Mouse (Mus musculus) limb, embryonic 12.5 days (tissue): ENCODE results near the gene Mucl3. TPM values are rescaled to one million over a fixed set of nuclear protein-coding genes. Genes with fewer than 3 reads are reported as not detected.

Source experiments
- ATAC-seq: fragments of 200-750 bp; cut with Nextera tagmentation; 2 replicates; pipeline ENCODE4 v1.8.0; 2017; ENCODE audit warnings: low read depth, moderate TSS enrichment; ENCODE audit not compliant: insufficient number of reproducible peaks, insufficient read depth, low FRiP score, low TSS enrichment
- H3K27ac ChIP-seq: fragments of 300-500 bp; sonication (generic); 2 replicates; pipeline ENCODE4 v1.5.1; 2016; ENCODE audit warnings: mild to moderate bottlenecking, moderate library complexity
- H3K27me3 ChIP-seq: fragments of 300-500 bp; sonication (generic); 2 replicates; pipeline ENCODE4 v1.6.1; 2016; ENCODE audit warnings: mild to moderate bottlenecking, moderate library complexity
- H3K36me3 ChIP-seq: fragments of 300-500 bp; sonication (generic); 2 replicates; pipeline ENCODE4 v1.6.1; 2016; ENCODE audit warnings: mild to moderate bottlenecking, moderate library complexity
- H3K4me1 ChIP-seq: fragments of 300-500 bp; sonication (generic); replicated peaks from 2 replicates; pipeline ENCODE4 v1.6.1; 2016
- H3K4me2 ChIP-seq: fragments of 300-500 bp; sonication (generic); 2 replicates; pipeline ENCODE4 v1.6.1; 2016; ENCODE audit warnings: mild to moderate bottlenecking, moderate library complexity
- H3K4me3 ChIP-seq: fragments of 300-500 bp; sonication (generic); replicated peaks from 2 replicates; pipeline ENCODE4 v1.5.1; 2016; ENCODE audit warnings: mild to moderate bottlenecking
- H3K9ac ChIP-seq: fragments of 300-500 bp; sonication (generic); replicated peaks from 2 replicates; pipeline ENCODE4 v1.6.1; 2016; ENCODE audit warnings: mild to moderate bottlenecking, moderate library complexity
- H3K9me3 ChIP-seq: fragments of 300-500 bp; sonication (generic); 2 replicates; pipeline ENCODE4 v1.6.1; 2016; ENCODE audit warnings: mild to moderate bottlenecking, moderate library complexity
- WGBS: fragments of 180-500 bp; shearing (Covaris S2); methylation state at CpG from one replicate; pipeline ENCODE4 v1.1.7; 2016; 5-methylcytosine and 5-hydroxymethylcytosine counted together
- polyA plus RNA-seq: library from polyadenylated mRNA; unstranded; fragments of >200 nt; fragmentation: Nextera tagmentation; extraction: Ambion mirVana; gene quantifications from 2 replicates; pipeline ENCODE4 v1.2.1, GENCODE M21; 2016

Mucl3 gene
- polyA plus RNA-seq, 1 experiment from 2014 or later: 0.08 TPM

DNA sequence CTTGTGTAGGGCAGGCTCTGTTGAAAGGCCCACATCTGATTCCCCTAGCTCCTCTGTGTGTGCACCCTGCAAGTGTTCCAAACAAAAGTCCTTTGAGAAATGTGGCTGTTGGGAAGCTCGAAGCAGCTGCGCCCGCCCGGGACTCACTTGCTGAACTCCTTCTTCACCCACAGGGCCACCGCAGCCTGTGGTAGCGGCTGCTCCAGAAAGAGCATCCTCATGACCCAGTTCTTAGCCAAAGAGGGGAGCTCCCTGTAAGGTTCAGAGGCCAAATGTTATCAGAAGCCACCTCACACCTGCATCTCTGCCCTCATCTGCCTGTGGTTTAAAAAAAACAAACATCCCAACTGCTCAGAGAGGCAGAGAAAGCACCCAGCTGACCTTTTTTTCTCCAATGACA, 28.4 kb upstream of the Mucl3 start:
- H3K4me3 ChIP-seq: no peak overlapping the region
- no peak overlapping the region for H3K9ac ChIP-seq
- no peak overlapping the region for H3K27ac ChIP-seq
- no peaks in the 10 kb centered on the region for H3K27me3 ChIP-seq
- peaks cover 15% of the 10 kb centered on the region for H3K4me1 ChIP-seq
- no peak for ATAC-seq
- H3K4me2 ChIP-seq: no peak overlapping the region
- WGBS: 90% methylated on average over 6 of the region's 6 CpGs
- no peaks in the 10 kb centered on the region for H3K9me3 ChIP-seq
- H3K36me3 ChIP-seq: peaks cover 24% of the 10 kb centered on the region; the same call in 1 of the 2 replicates

GRCm38 (mm10) chr17:35669731-35670130, 26.2 kb upstream of the Mucl3 start:
- Histone ChIP-seq H3K9ac (no peak overlapping the region), H3K4me1 (peaks cover 26% of the 10 kb centered on the region), H3K4me3 (no peak overlapping the region), H3K4me2 (no peak overlapping the region), H3K27ac (no peak overlapping the region), H3K27me3 (no peaks in the 10 kb centered on the region), H3K36me3 (peaks cover 29% of the 10 kb centered on the region), H3K9me3 (no peaks in the 10 kb centered on the region)
- WGBS: 92% methylated on average over 9 of the region's 9 CpGs
- no peak for ATAC-seq

GRCm38 (mm10) chr17:35667334-35668065, 24.0 kb upstream of the Mucl3 start, which contains the start of gene Vars2:
Gene Vars2 (minus strand): TSS chr17:35667592.
- Histone ChIP-seq H3K4me1 (peaks cover 20% of the 10 kb centered on the region), H3K9me3 (no peaks in the 10 kb centered on the region), H3K4me2 (peak within 1 kb of the TSS; percentile 91), H3K27me3 (no peaks in the 10 kb centered on the region), H3K36me3 (peaks cover 49% of the 10 kb centered on the region), H3K27ac (peak within 1 kb of the TSS; percentile 91), H3K4me3 (peak within 1 kb of the TSS; percentile 75), H3K9ac (peak within 1 kb of the TSS; percentile 89)
- WGBS: under 1% methylated on average over 61 of the region's 61 CpGs
- peak; percentile 90 for ATAC-seq

- peak overlapping the region; percentile 75 for H3K4me3 ChIP-seq
- peak overlapping the region; percentile 91 for H3K4me2 ChIP-seq
- H3K4me1 ChIP-seq: peaks cover 18% of the 10 kb centered on the region
- peak; percentile 13; the same call in 1 of the 2 replicates for ATAC-seq
- 7% methylated on average over 13 of the region's 13 CpGs for WGBS
- peak overlapping the region; percentile 89 for H3K9ac ChIP-seq
- H3K27ac ChIP-seq: peak overlapping the region; percentile 91
- no peaks in the 10 kb centered on the region for H3K27me3 ChIP-seq
- H3K36me3 ChIP-seq: peaks cover 51% of the 10 kb centered on the region
- no peaks in the 10 kb centered on the region for H3K9me3 ChIP-seq
Observed at GRCm38 (mm10) chr17:35666851-35667256, 23.4 kb upstream of the Mucl3 start.

DNA sequence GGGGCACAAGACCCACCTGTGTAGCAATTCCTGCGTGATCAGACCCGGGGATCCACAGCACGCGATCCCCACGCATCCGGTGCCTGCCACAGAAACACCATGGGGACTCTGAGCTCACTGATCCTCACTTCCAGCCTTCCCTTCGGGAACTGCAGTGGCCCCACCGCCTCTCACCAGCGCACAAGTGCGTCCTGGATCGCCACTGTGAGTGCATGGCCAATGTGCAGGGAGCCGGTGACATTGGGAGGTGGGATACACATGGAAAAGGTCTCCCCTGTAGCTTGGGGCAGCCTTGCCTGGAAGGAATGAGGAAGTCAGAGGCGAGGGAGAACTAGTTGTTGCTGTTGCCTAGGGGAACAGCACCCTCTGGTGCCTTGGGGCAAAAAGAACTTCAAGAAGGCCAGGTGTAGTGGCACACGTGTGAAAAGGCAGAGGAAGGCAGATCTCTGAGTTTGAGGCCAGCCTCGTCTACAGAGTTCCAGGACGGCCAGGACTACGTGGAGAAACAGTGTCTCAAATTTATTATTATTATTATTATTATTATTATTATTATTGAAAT, 22.5 kb upstream of the Mucl3 start:
- Histone ChIP-seq H3K36me3 (peaks cover 57% of the 10 kb centered on the region), H3K27ac (no peak overlapping the region), H3K9me3 (no peaks in the 10 kb centered on the region), H3K27me3 (no peaks in the 10 kb centered on the region), H3K4me2 (peak overlapping the region; percentile 91), H3K9ac (no peak overlapping the region), H3K4me3 (0 out of 2 replicates have a peak overlapping the region, but pooled peaks have one; percentile 75), H3K4me1 (peaks cover 18% of the 10 kb centered on the region)
- ATAC-seq: no peak
- 80% methylated on average over 17 of the region's 17 CpGs for WGBS

DNA sequence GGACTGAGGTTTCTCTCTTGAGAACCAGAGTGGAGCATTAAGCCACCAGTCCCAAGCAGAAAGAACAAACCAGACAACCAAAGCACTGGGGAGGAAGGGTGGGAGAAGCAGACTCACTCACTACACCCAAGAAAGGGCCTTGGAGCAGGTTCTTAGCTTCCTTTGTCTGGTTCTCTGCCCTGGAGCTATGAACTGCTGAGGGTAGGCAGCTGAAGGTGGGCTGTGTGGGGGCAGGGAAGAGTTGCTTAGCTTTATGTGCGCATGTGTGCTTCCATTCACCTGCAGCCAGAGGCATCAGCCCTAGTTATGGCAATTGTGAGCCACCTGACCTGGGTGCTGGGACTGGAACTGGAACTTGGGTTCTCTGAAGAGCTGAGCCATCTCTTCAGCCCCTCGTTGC, 9.6 kb upstream of the Mucl3 start:
- Histone ChIP-seq H3K4me2 (no peak overlapping the region), H3K9me3 (no peaks in the 10 kb centered on the region), H3K27me3 (no peaks in the 10 kb centered on the region), H3K4me3 (no peak overlapping the region), H3K36me3 (peaks cover 35% of the 10 kb centered on the region), H3K9ac (no peak overlapping the region), H3K4me1 (peaks cover 8% of the 10 kb centered on the region; the same call in 1 of the 2 replicates), H3K27ac (no peak overlapping the region)
- ATAC-seq: no peak
- WGBS: 81% methylated on average over 2 of the region's 2 CpGs

GRCm38 (mm10) chr17:35649429-35649828, 5.9 kb upstream of the Mucl3 start:
- H3K9me3 ChIP-seq: no peaks in the 10 kb centered on the region
- no peaks in the 10 kb centered on the region for H3K36me3 ChIP-seq
- no peak overlapping the region for H3K4me2 ChIP-seq
- ATAC-seq: no peak
- H3K4me1 ChIP-seq: peaks cover 8% of the 10 kb centered on the region; the same call in 1 of the 2 replicates
- H3K27me3 ChIP-seq: 0 out of 2 replicates have a peak, but pooled peaks cover 2% of the 10 kb centered on the region
- H3K9ac ChIP-seq: no peak overlapping the region
- H3K27ac ChIP-seq: no peak overlapping the region
- no peak overlapping the region for H3K4me3 ChIP-seq
- 71% methylated on average over 2 of the region's 2 CpGs for WGBS

GRCm38 (mm10) chr17:35639352-35639751, 4.1 kb downstream of the Mucl3 start:
- Histone ChIP-seq H3K9ac (no peak overlapping the region), H3K27me3 (peaks cover 27% of the 10 kb centered on the region), H3K27ac (no peak overlapping the region), H3K9me3 (no peaks in the 10 kb centered on the region), H3K4me1 (peaks cover 5% of the 10 kb centered on the region), H3K36me3 (no peaks in the 10 kb centered on the region), H3K4me3 (no peak overlapping the region), H3K4me2 (peak overlapping the region; percentile 41; the same call in 1 of the 2 replicates)
- ATAC-seq: no peak
- WGBS: 81% methylated on average over 6 of the region's 6 CpGs

- Histone ChIP-seq H3K36me3 (no peaks in the 10 kb centered on the region), H3K9ac (no peak overlapping the region), H3K4me3 (no peak overlapping the region), H3K4me2 (peak overlapping the region; percentile 41), H3K4me1 (peaks cover 5% of the 10 kb centered on the region), H3K9me3 (no peaks in the 10 kb centered on the region), H3K27me3 (peaks cover 23% of the 10 kb centered on the region), H3K27ac (no peak overlapping the region)
- ATAC-seq: peak; percentile 49; the same call in 1 of the 2 replicates
- 23% methylated on average over 14 of the region's 14 CpGs for WGBS
Observed at GRCm38 (mm10) chr17:35638475-35639190, 4.9 kb downstream of the Mucl3 start.

DNA sequence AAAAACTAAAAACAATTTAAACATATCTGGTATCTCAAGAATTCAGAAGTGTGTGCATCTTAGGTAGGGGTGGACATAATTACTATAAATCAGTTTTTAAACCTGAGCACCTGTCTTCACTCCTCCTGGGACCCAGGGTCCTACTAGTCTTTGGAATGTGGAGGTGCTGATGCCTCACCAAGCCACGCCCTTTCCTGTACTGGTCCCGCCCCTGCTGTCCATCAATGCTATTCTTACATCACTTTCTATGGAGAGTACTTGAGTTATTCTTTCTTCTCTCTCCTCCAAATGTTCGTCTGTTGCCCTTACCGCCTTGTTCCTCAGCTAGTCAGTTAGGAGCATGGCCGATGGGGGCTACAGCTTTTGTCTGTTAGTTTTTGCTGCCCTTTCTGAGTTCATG, 7.1 kb downstream of the Mucl3 start:
- Histone ChIP-seq H3K9me3 (no peaks in the 10 kb centered on the region), H3K9ac (no peak overlapping the region), H3K4me3 (no peak overlapping the region), H3K4me1 (peaks cover 5% of the 10 kb centered on the region), H3K4me2 (0 out of 2 replicates have a peak overlapping the region, but pooled peaks have one; percentile 61), H3K27me3 (peaks cover 15% of the 10 kb centered on the region), H3K36me3 (no peaks in the 10 kb centered on the region), H3K27ac (no peak overlapping the region)
- no peak for ATAC-seq
- WGBS: 45% methylated on average over 5 of the region's 5 CpGs

DNA sequence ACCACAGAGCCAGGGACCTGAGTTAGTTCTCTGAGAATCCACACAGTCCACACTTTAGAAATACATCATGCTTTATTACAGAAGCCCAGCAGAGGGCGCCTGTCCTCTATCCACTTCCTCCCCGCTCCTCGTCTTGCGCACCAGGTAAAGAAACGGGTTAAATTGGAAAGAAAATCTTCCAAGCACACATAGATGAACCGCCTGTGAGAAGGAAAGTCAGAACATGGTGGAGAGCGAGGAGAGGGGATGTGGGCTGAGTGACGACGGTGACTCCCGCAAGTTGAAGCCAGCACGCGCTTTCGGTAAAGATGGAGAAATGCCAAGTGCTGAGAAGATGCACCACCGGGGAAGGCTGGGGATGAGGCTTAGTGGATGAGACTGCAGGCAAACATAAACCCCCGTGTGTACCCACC, 7.8 kb downstream of the Mucl3 start:
- H3K9ac ChIP-seq: no peak overlapping the region
- H3K4me3 ChIP-seq: peak overlapping the region; percentile 35
- H3K36me3 ChIP-seq: no peaks in the 10 kb centered on the region
- peak overlapping the region; percentile 61 for H3K4me2 ChIP-seq
- no peaks in the 10 kb centered on the region for H3K9me3 ChIP-seq
- ATAC-seq: 0 out of 2 replicates have a peak, but pooled peaks have one; percentile 21
- H3K27me3 ChIP-seq: peaks cover 13% of the 10 kb centered on the region
- H3K4me1 ChIP-seq: peaks cover 5% of the 10 kb centered on the region
- 2% methylated on average over 15 of the region's 15 CpGs for WGBS
- H3K27ac ChIP-seq: no peak overlapping the region
